Mouse (Mus musculus): ENCODE results near the gene Fam172a. TPM values are rescaled to one million over a fixed set of nuclear protein-coding genes. Genes with fewer than 3 reads are reported as not detected.

Fam172a gene
- polyA plus RNA-seq, 1 experiment from 2014 or later, result 18.9 TPM

GRCm38 (mm10) chr13:78005344-78005743, 303.5 kb downstream of the Fam172a start:
- Histone ChIP-seq H3K4me3 (ENCODE audit: inconsistent target) (no peak overlapping the region), H3K27ac (no peak overlapping the region), H3K79me2 (ENCODE audit: inconsistent target) (no peaks in the 10 kb centered on the region), H3K36me3 (ENCODE audit: inconsistent target) (0 out of 2 replicates have a peak, but pooled peaks cover 4% of the 10 kb centered on the region)
- 93% methylated on average over 3 of the region's 3 CpGs for WGBS (ENCODE audit: missing documents)

GRCm38 (mm10) chr13:78010176-78010575, 308.3 kb downstream of the Fam172a start:
- no peak overlapping the region for H3K4me3 ChIP-seq (ENCODE audit: inconsistent target)
- 0 out of 2 replicates have a peak, but pooled peaks cover 4% of the 10 kb centered on the region for H3K36me3 ChIP-seq (ENCODE audit: inconsistent target)
- H3K79me2 ChIP-seq (ENCODE audit: inconsistent target), result no peaks in the 10 kb centered on the region
- H3K27ac ChIP-seq, result no peak overlapping the region
- WGBS (ENCODE audit: missing documents), result 100% methylated on average over 1 of the region's 1 CpGs

GRCm38 (mm10) chr13:78024683-78025294, 323.0 kb downstream of the Fam172a start, which contains the start of gene Pou5f2:
Gene Pou5f2 (plus strand): TSS chr13:78024902.
- Histone ChIP-seq H3K4me3 (ENCODE audit: inconsistent target) (no peak within 1 kb of the TSS), H3K36me3 (ENCODE audit: inconsistent target) (no peaks in the 10 kb centered on the region), H3K27ac (no peak within 1 kb of the TSS), H3K79me2 (ENCODE audit: inconsistent target) (no peaks in the 10 kb centered on the region)
- WGBS (ENCODE audit: missing documents), result 85% methylated on average over 15 of the region's 15 CpGs

- H3K79me2 ChIP-seq (ENCODE audit: inconsistent target), result no peaks in the 10 kb centered on the region
- 100% methylated on average over 1 of the region's 1 CpGs for WGBS (ENCODE audit: missing documents)
- no peak overlapping the region for H3K4me3 ChIP-seq (ENCODE audit: inconsistent target)
- H3K27ac ChIP-seq, result no peak overlapping the region
- H3K36me3 ChIP-seq (ENCODE audit: inconsistent target), result no peaks in the 10 kb centered on the region
Measured at GRCm38 (mm10) chr13:78032821-78033220, 331.0 kb downstream of the Fam172a start.

- Histone ChIP-seq H3K4me3 (ENCODE audit: inconsistent target) (no peak overlapping the region), H3K36me3 (ENCODE audit: inconsistent target) (no peaks in the 10 kb centered on the region), H3K27ac (no peak overlapping the region), H3K79me2 (ENCODE audit: inconsistent target) (no peaks in the 10 kb centered on the region)
- 92% methylated on average over 1 of the region's 1 CpGs for WGBS (ENCODE audit: missing documents)
Measured at GRCm38 (mm10) chr13:78037203-78037602, 335.4 kb downstream of the Fam172a start.

- H3K36me3 ChIP-seq (ENCODE audit: inconsistent target), result no peaks in the 10 kb centered on the region
- H3K79me2 ChIP-seq (ENCODE audit: inconsistent target), result no peaks in the 10 kb centered on the region
- no peak overlapping the region for H3K4me3 ChIP-seq (ENCODE audit: inconsistent target)
- no peak overlapping the region for H3K27ac ChIP-seq
- WGBS (ENCODE audit: missing documents), result 30% methylated on average over 6 of the region's 6 CpGs
Measured at GRCm38 (mm10) chr13:78043203-78043602, 341.4 kb downstream of the Fam172a start.

GRCm38 (mm10) chr13:78045116-78045515, 343.3 kb downstream of the Fam172a start:
- Histone ChIP-seq H3K36me3 (ENCODE audit: inconsistent target) (no peaks in the 10 kb centered on the region), H3K4me3 (ENCODE audit: inconsistent target) (no peak overlapping the region), H3K27ac (no peak overlapping the region), H3K79me2 (ENCODE audit: inconsistent target) (no peaks in the 10 kb centered on the region)
- 94% methylated on average over 5 of the region's 5 CpGs for WGBS (ENCODE audit: missing documents)

- Histone ChIP-seq H3K79me2 (ENCODE audit: inconsistent target) (no peaks in the 10 kb centered on the region), H3K36me3 (ENCODE audit: inconsistent target) (no peaks in the 10 kb centered on the region), H3K4me3 (ENCODE audit: inconsistent target) (no peak overlapping the region), H3K27ac (no peak overlapping the region)
- 97% methylated on average over 3 of the region's 4 CpGs for WGBS (ENCODE audit: missing documents)
Measured at GRCm38 (mm10) chr13:78087751-78088150, 385.9 kb downstream of the Fam172a start.

GRCm38 (mm10) chr13:78090701-78091100, 388.9 kb downstream of the Fam172a start:
- Histone ChIP-seq H3K27ac (no peak overlapping the region), H3K36me3 (ENCODE audit: inconsistent target) (no peaks in the 10 kb centered on the region), H3K79me2 (ENCODE audit: inconsistent target) (no peaks in the 10 kb centered on the region), H3K4me3 (ENCODE audit: inconsistent target) (no peak overlapping the region)

GRCm38 (mm10) chr13:78091949-78092348, 390.1 kb downstream of the Fam172a start:
- Histone ChIP-seq H3K36me3 (ENCODE audit: inconsistent target) (no peaks in the 10 kb centered on the region), H3K27ac (no peak overlapping the region), H3K79me2 (ENCODE audit: inconsistent target) (no peaks in the 10 kb centered on the region), H3K4me3 (ENCODE audit: inconsistent target) (no peak overlapping the region)
- 95% methylated on average over 3 of the region's 3 CpGs for WGBS (ENCODE audit: missing documents)

- WGBS (ENCODE audit: missing documents), result 100% methylated on average over 2 of the region's 2 CpGs
- Histone ChIP-seq H3K27ac (no peak overlapping the region), H3K36me3 (ENCODE audit: inconsistent target) (no peaks in the 10 kb centered on the region)
Measured at GRCm38 (mm10) chr13:78094352-78094751, 392.5 kb downstream of the Fam172a start.

GRCm38 (mm10) chr13:78095071-78095973, 393.5 kb downstream of the Fam172a start:
- Histone ChIP-seq H3K36me3 (ENCODE audit: inconsistent target) (no peaks in the 10 kb centered on the region), H3K27ac (no peak overlapping the region), H3K79me2 (ENCODE audit: inconsistent target) (no peaks in the 10 kb centered on the region), H3K4me3 (ENCODE audit: inconsistent target) (no peak overlapping the region)
- 100% methylated on average over 1 of the region's 1 CpGs for WGBS (ENCODE audit: missing documents)

More at GRCm38 (mm10) chr13:78094352-78094751, 392.5 kb downstream of the Fam172a start:
- no peak overlapping the region for H3K4me3 ChIP-seq (ENCODE audit: inconsistent target)
- no peaks in the 10 kb centered on the region for H3K79me2 ChIP-seq (ENCODE audit: inconsistent target)

GRCm38 (mm10) chr13:78098858-78099445, 397.1 kb downstream of the Fam172a start:
- Histone ChIP-seq H3K4me3 (ENCODE audit: inconsistent target) (no peak overlapping the region), H3K36me3 (ENCODE audit: inconsistent target) (no peaks in the 10 kb centered on the region), H3K27ac (no peak overlapping the region), H3K79me2 (ENCODE audit: inconsistent target) (no peaks in the 10 kb centered on the region)
- 89% methylated on average over 5 of the region's 5 CpGs for WGBS (ENCODE audit: missing documents)

- no peaks in the 10 kb centered on the region for H3K36me3 ChIP-seq (ENCODE audit: inconsistent target)
- H3K27ac ChIP-seq, result no peak overlapping the region
- no peak overlapping the region for H3K4me3 ChIP-seq (ENCODE audit: inconsistent target)
- 86% methylated on average over 3 of the region's 3 CpGs for WGBS (ENCODE audit: missing documents)
- H3K79me2 ChIP-seq (ENCODE audit: inconsistent target), result no peaks in the 10 kb centered on the region
Measured at GRCm38 (mm10) chr13:78099746-78100530, 398.1 kb downstream of the Fam172a start.

Measured in macrophage (primary cell).